In genomic region chr2:162697151-162697550, GRCm38 (mm10) we compare ENCODE assay signal across 17 mouse cellular contexts.
DNase-seq lines count a peak whose midpoint lies in the region.
"Had no signal": no experiment of that assay in that cellular context is flagged by ENCODE, and none has a peak within 500 bp of the region (broad histone marks: within the 10 kb centered on the region; RNA-seq: fewer than 3 reads in every experiment).

No protein-coding gene starts in this region.

- peak; percentile 16 to 24 for DNase-seq in cerebellum, adult 18-20 months
- no peak for DNase-seq in cerebellum, postnatal 4 days (ENCODE audit: low spot score in 2 of 2)
- peak; percentile 45 for DNase-seq in brain, adult 2 months (ENCODE audit: low read depth, low spot score)
- peak; percentile 25 for DNase-seq in cerebellum, adult 9-11 months
- peak; percentile 17 to 59 for DNase-seq in cerebellum, postnatal 25 days
- no peak for DNase-seq in right cerebral cortex, adult 18-20 months
- no peak for DNase-seq in right cerebral cortex, postnatal 10 days (ENCODE audit: low spot score in 2 of 2)
- DNase-seq: adrenal gland, postnatal 10 days; adrenal gland, postnatal 36 days; B cell, adult 2 months; gastrocnemius, postnatal 10 days; gastrocnemius, postnatal 36 days; heart, adult 2 months; heart, postnatal 14 days; heart, postnatal 4 days; kidney, adult 18-20 months; kidney, adult 9 months had no signal

Comparison
In these comparisons a context has a peak if more than half of its experiments do, and no peak if none do; other contexts are left out.
1. DNase-seq: peak in cerebellum, adult 18-20 months (2 of 2), brain, adult 2 months (single experiment), cerebellum, adult 9-11 months (single experiment) and cerebellum, postnatal 25 days (2 of 2); none in cerebellum, postnatal 4 days (0 of 2), right cerebral cortex, adult 18-20 months (single experiment) and right cerebral cortex, postnatal 10 days (0 of 2).